Mouse (Mus musculus) gastrocnemius, adult 8-10 months (tissue): ENCODE measurements at regions not wholly inside any gene's neighbourhood (a gene's known extent, or its start where the extent isn't known, plus 50 kb on each side); places are given as distances from the start of the nearest gene placed in this dataset.
"Not testable (repeated sequence)": the region's sequence is repeated elsewhere in the genome, so short reads cannot be mapped to it uniquely, and the experiment has no call there.

Experiments
- DNase-seq, 2 experiments: peaks; one replicate each; pipeline ENCODE4 v3.0.0; 2022; ENCODE audit warnings: low spot score in 2 of 2

DNA sequence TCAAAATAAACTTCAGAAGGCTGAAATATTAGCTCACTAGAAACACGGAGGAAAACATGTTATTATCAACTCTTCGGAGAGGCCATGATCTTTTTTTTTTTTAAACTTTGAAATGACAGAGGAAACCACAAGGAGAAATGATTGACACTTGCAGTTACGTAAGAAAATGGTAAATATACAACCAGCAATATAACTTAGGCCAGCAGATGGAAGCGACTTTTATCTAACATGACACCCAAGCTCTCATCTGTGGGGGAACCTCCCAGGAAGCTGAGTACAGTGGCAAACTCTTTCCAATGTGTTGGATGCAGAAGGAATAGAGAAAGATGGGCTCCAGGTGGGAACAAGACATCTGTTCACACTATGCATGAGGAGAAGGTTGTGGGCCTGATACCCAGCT lies 104.2 kb downstream of the Gm5426 start:
- DNase-seq, result no peak

DNA sequence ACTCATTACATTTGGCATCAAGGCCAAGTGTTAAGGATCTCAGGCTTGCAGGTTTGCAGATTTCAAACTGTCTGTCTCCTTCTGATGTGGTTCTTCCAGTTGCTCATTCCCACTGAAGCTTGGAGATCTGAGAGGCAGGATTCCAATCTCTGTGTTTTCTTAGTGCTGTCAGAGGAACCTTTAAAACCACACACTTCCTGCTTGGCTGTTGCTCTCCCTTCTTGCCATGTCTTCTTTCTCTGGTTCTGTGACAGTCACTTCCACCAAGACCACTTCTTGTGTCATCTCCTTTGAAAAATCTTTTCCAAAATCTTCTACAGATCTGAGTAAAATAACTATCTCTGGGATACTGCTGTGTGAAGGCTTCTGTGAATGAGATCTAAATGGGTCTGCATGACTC lies 117.3 kb downstream of the Gm5426 start:
- DNase-seq, result no peak

GRCm38 (mm10) chr10:96254250-96254862 lies 118.0 kb downstream of the Gm5426 start:
- no peak for DNase-seq

GRCm38 (mm10) chr10:96257935-96258334 lies 121.5 kb downstream of the Gm5426 start:
- no peak for DNase-seq

DNA sequence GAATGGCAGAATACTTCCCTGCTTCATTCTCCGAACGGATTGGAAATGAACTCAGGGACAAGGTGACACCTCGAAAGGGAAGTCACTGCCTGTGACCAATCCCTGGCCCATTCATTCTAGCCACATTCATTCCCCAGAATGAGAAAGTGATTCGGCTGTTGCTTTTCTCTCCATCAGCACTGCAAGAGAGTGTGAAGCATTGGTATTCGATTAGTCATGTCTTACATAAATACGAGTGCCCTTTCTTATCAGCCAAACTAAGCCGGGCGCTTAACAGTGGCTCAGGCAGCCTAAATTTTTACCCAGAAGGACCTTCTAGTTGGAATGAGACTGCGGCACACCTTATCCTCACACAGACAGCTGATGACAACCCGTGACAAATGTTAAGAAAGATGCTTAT lies 122.8 kb downstream of the Gm5426 start:
- no peak for DNase-seq

DNA sequence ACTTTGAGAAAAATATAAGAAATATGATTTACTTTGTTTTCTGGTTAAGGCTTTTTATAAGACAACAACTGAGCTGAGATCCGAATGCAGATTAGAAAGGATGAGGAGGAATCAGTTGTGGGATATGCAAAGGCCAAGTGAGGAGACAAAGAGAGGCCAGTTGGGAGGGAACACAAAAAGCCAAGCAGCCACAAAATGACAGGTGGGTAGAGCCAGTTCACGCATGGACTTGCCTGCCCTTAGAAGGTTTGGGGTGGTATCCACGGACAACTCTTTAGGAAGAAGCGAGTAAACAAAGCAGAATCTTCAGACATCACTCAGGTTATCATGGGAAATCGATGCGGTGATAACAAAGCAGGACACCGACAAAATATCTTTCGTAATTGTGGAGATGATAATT lies 123.2 kb downstream of the Gm5426 start:
- DNase-seq, result no peak

GRCm38 (mm10) chr10:96263544-96263943 lies 127.1 kb downstream of the Gm5426 start:
- no peak for DNase-seq

GRCm38 (mm10) chr10:96264433-96264832 lies 128.0 kb downstream of the Gm5426 start:
- DNase-seq, result no peak

- no peak for DNase-seq
These were observed 128.5 kb downstream of the Gm5426 start for GRCm38 (mm10) chr10:96264866-96265265.

DNA sequence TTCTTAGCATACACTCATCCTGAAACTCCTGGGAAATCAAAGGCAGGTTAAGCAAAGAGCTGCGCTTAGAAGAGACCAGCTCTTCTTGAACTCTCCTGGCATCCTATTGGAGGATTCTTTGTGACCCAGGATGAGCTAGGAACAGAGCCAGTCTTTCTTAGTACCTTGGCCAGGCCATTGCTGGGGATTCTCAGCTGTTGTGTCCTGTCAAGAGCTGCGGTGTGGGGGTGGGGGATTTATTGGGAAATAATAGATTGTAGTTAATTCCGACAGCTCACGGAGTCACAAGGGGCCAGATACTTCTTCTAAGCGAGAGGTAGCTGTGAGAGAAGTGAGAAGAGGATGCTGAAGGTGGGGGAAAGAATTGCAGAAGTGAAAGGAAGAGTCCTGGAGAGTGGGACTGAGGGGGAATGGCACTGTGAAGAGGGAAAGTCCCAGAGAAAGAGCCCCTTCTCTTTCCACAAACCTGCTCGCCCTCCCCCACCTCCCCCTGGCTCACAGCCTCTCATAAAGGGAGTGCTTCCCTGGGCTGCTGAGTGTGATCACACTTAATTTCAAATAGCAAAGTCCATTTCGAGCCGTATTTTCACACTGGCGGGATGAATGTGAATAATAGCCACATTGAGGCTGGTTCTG lies 129.8 kb downstream of the Gm5426 start:
- DNase-seq, result no peak

GRCm38 (mm10) chr10:96267603-96268002 lies 131.2 kb downstream of the Gm5426 start:
- DNase-seq, result no peak

- DNase-seq, result no peak
These were observed 137.4 kb downstream of the Gm5426 start for GRCm38 (mm10) chr10:96273607-96274365.

DNA sequence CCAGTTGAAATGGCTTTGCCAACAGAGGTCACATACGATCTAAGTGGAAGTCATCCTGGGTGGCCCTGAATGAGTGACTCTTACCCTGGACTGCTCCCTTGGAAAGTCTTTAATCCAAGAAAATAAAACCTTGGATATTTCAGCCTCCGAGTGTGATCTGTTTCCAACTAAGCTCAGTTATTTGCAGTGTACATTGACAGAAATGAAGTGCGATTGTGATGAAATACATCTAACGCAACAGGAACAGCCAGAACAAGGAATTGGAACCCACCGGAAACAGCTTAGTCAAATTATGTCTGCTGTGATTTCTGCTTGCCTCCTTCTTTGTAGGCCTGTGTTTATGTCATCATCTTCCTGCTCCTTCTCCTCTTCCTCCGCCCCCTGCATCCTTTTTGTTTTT lies 143.7 kb downstream of the Gm5426 start:
- DNase-seq, result no peak

GRCm38 (mm10) chr10:96285407-96286093 lies 149.1 kb downstream of the Gm5426 start:
- DNase-seq, result no peak

DNA sequence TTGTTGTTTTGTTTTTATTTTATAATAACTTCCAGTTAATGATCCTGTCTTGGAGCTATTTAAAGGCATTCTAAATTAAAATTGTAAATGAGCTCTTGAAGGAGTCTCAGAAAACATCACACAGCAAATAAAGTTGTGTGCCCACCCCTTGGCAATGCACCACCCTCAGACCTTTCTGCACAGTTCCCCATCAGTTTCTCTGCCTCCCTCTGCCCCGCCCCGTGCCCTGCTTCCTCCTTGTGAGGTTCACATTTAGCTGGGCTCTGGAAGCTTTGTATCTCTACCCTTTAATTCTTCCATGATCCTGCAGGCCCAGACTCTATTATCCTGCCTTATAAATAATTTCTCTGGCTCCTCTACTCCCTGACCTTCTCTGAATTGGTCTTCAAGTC lies 149.7 kb downstream of the Gm5426 start:
- DNase-seq, result no peak

- DNase-seq, result not testable (repeated sequence)
These were observed 152.6 kb downstream of the Gm5426 start for GRCm38 (mm10) chr10:96289005-96289404.

DNA sequence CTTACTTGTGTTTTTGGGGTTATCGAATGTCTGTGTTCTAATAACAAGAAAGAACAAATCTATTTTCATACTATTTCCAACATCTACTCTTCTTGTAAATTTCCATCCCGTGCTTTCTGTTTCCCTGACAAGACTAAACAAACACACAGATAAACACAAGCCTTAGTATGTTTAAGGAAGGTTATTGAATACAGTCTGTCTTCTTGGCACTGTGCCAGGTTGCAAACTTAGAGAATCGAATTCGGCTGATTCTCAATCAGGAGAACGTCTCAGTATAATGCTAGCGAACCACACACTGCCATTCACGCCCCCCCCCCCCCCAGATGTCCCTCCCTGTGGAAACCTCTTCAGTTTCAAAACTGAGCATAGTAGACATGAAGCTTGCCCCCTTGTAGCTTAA lies 157.2 kb downstream of the Gm5426 start:
- DNase-seq, result no peak

DNA sequence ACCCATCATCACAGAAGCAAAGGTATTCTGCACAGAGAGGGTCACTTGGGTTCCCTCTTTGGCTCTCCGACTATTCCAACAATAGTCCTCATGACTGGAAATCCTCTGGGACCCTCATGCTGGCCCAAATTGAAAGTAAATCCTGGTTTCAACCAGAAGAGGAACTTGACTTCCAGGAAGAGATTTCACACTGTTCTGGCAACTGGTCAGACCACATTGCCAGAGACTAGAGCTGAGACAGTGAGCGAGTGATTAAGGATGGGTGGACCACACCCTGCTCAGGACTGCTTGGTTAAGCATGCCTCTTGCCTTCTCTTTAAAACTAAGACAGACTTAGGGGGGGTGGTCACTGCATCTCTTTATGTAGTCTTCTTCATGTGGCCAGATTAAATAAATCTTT lies 158.3 kb downstream of the Gm5426 start:
- peak; percentile 14 to 37 for DNase-seq

- DNase-seq, result no peak
These were observed 161.3 kb downstream of the Gm5426 start for GRCm38 (mm10) chr10:96297658-96298057.

GRCm38 (mm10) chr10:96298566-96298965 lies 162.2 kb downstream of the Gm5426 start:
- DNase-seq, result no peak

DNA sequence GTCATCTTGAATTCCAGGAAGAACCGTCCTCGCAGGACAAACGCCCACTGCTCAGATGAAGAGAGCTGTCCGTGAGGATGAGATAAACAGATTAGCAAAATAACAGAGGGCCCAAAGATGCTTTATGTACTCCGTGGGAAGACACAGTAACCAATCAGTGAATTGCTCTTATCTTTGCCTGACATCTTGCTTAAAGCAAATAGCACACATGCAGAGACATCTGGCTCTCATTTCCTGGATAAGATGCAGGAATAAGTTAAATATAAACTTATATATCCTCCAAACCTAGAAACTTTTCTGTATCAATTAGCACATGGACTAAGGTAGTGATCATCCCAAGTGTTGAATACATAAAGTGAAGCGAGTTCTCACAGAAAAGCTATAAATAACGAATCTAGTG lies 169.3 kb downstream of the Gm5426 start:
- no peak for DNase-seq
